Mouse (Mus musculus): ENCODE data around the gene Slc1a4. TPM values are rescaled to one million over a fixed set of nuclear protein-coding genes. Genes with fewer than 3 reads are reported as not detected.

Gene Slc1a4
- 3.5 and 4.3 TPM in 2 replicates for polyA plus RNA-seq (2012; rRNA removed)
- 6.5 and 7.9 TPM in 2 replicates for polyA plus RNA-seq (2014; fragmentation: Nextera tagmentation; extraction: Ambion mirVana)

- Histone ChIP-seq H3K27ac (peak within 1 kb of the TSS; percentile 87), H3K9me3 (ENCODE audit: control insufficient read depth, low read length) (no peaks in the 10 kb centered on the region), H3K27me3 (ENCODE audit: control insufficient read depth, insufficient read depth, low read length) (no peaks in the 10 kb centered on the region), H3K36me3 (replicated peaks; ENCODE audit: control insufficient read depth, insufficient read depth, low read depth) (no peaks in the 10 kb centered on the region), H3K4me2 (ENCODE audit: low read depth) (peak within 1 kb of the TSS; percentile 82), H3K9ac (replicated peaks) (peak within 1 kb of the TSS; percentile 82), H3K4me1 (replicated peaks; ENCODE audit: control insufficient read depth in 2 of 2, insufficient read depth in 2 of 2, low read length in 1 of 2) (peaks cover 16 to 18% of the 10 kb centered on the region in 2 experiments), H3K4me3 (ENCODE audit: insufficient read depth in 1 of 2, low read depth in 2 of 2, low read length in 2 of 2) (peak within 1 kb of the TSS; percentile 68 to 77)
- DNase-seq (ENCODE audit: low read depth in 3 of 3, low spot score in 3 of 3) (peak; percentile 95 to 96 (median 96)), ATAC-seq (ENCODE audit: insufficient read depth) (peak; percentile 98)
- TF ChIP-seq EP300 (IDR thresholded peaks at IDR 0.05; ENCODE audit: low read depth) (no peak), CTCF (IDR thresholded peaks at IDR 0.05; ENCODE audit: low read depth) (peak; percentile 95)
- under 1% methylated on average over 48 of the region's 48 CpGs for WGBS (ENCODE audit: insufficient replicate concordance)
These were observed at the start of gene Slc1a4 for GRCm38 (mm10) chr11:20332561-20333514. Gene Slc1a4, minus strand, starts transcription at chr11:20332713.

- Histone ChIP-seq H3K27me3 (ENCODE audit: control insufficient read depth, insufficient read depth, low read length) (no peaks in the 10 kb centered on the region), H3K9me3 (ENCODE audit: control insufficient read depth, low read length) (no peaks in the 10 kb centered on the region), H3K36me3 (replicated peaks; ENCODE audit: control insufficient read depth, insufficient read depth, low read depth) (no peaks in the 10 kb centered on the region), H3K4me3 (ENCODE audit: insufficient read depth in 1 of 2, low read depth in 2 of 2, low read length in 2 of 2) (no peak overlapping the region), H3K4me1 (replicated peaks; ENCODE audit: control insufficient read depth in 2 of 2, insufficient read depth in 2 of 2, low read length in 1 of 2) (no peaks in the 10 kb centered on the region; a peak in 1 of 4 replicates), H3K9ac (replicated peaks) (no peak overlapping the region), H3K27ac (no peak overlapping the region), H3K4me2 (ENCODE audit: low read depth) (no peak overlapping the region)
- 64% methylated on average over 4 of the region's 4 CpGs for WGBS (ENCODE audit: insufficient replicate concordance)
- ATAC-seq (ENCODE audit: insufficient read depth) (no peak), DNase-seq (ENCODE audit: low read depth in 3 of 3, low spot score in 3 of 3) (no peak)
- TF ChIP-seq CTCF (IDR thresholded peaks at IDR 0.05; ENCODE audit: low read depth) (no peak), EP300 (IDR thresholded peaks at IDR 0.05; ENCODE audit: low read depth) (no peak)
These were observed 47.6 kb upstream of the Slc1a4 start for GRCm38 (mm10) chr11:20380106-20380505.

- H3K36me3 ChIP-seq (replicated peaks; ENCODE audit: control insufficient read depth, insufficient read depth, low read depth): no peaks in the 10 kb centered on the region
- WGBS (ENCODE audit: insufficient replicate concordance): 43% methylated on average over 7 of the region's 7 CpGs
- H3K4me2 ChIP-seq (ENCODE audit: low read depth): no peak overlapping the region
- no peaks in the 10 kb centered on the region; a peak in 1 of 4 replicates for H3K4me1 ChIP-seq (replicated peaks; ENCODE audit: control insufficient read depth in 2 of 2, insufficient read depth in 2 of 2, low read length in 1 of 2)
- DNase-seq (ENCODE audit: low read depth in 3 of 3, low spot score in 3 of 3): peak in 1 of 3 experiments; percentile 7
- H3K9ac ChIP-seq (replicated peaks): no peak overlapping the region
- no peaks in the 10 kb centered on the region for H3K9me3 ChIP-seq (ENCODE audit: control insufficient read depth, low read length)
- no peaks in the 10 kb centered on the region for H3K27me3 ChIP-seq (ENCODE audit: control insufficient read depth, insufficient read depth, low read length)
- no peak overlapping the region for H3K4me3 ChIP-seq (ENCODE audit: insufficient read depth in 1 of 2, low read depth in 2 of 2, low read length in 2 of 2)
- ATAC-seq (ENCODE audit: insufficient read depth): peak; percentile 13; the same call in 1 of the 2 replicates
- no peak for TF ChIP-seq EP300 (IDR thresholded peaks at IDR 0.05; ENCODE audit: low read depth)
- TF ChIP-seq CTCF (IDR thresholded peaks at IDR 0.05; ENCODE audit: low read depth): no peak
- no peak overlapping the region for H3K27ac ChIP-seq
These were observed 44.1 kb upstream of the Slc1a4 start for GRCm38 (mm10) chr11:20376642-20377041.

- Histone ChIP-seq H3K9me3 (ENCODE audit: control insufficient read depth, low read length) (no peaks in the 10 kb centered on the region), H3K4me2 (ENCODE audit: low read depth) (no peak overlapping the region), H3K4me1 (replicated peaks; ENCODE audit: control insufficient read depth in 2 of 2, insufficient read depth in 2 of 2, low read length in 1 of 2) (peaks cover 0 to 4% of the 10 kb centered on the region in 2 experiments; a peak in 1 of 4 replicates), H3K36me3 (replicated peaks; ENCODE audit: control insufficient read depth, insufficient read depth, low read depth) (no peaks in the 10 kb centered on the region), H3K27ac (no peak overlapping the region), H3K27me3 (ENCODE audit: control insufficient read depth, insufficient read depth, low read length) (no peaks in the 10 kb centered on the region), H3K9ac (replicated peaks) (no peak overlapping the region), H3K4me3 (ENCODE audit: insufficient read depth in 1 of 2, low read depth in 2 of 2, low read length in 2 of 2) (no peak overlapping the region)
- WGBS (ENCODE audit: insufficient replicate concordance): 72% methylated on average over 8 of the region's 8 CpGs
- TF ChIP-seq CTCF (IDR thresholded peaks at IDR 0.05; ENCODE audit: low read depth) (no peak), EP300 (IDR thresholded peaks at IDR 0.05; ENCODE audit: low read depth) (no peak)
- DNase-seq (ENCODE audit: low read depth in 3 of 3, low spot score in 3 of 3): no peak
- ATAC-seq (ENCODE audit: insufficient read depth): no peak
These were observed 40.2 kb upstream of the Slc1a4 start for GRCm38 (mm10) chr11:20372616-20373211.

GRCm38 (mm10) chr11:20370486-20370885, 38.0 kb upstream of the Slc1a4 start:
- DNase-seq (ENCODE audit: low read depth in 3 of 3, low spot score in 3 of 3): no peak
- H3K36me3 ChIP-seq (replicated peaks; ENCODE audit: control insufficient read depth, insufficient read depth, low read depth): no peaks in the 10 kb centered on the region
- 0 out of 4 replicates have a peak, but pooled peaks cover 0 to 4% of the 10 kb centered on the region in 2 experiments for H3K4me1 ChIP-seq (replicated peaks; ENCODE audit: control insufficient read depth in 2 of 2, insufficient read depth in 2 of 2, low read length in 1 of 2)
- no peak overlapping the region for H3K4me2 ChIP-seq (ENCODE audit: low read depth)
- TF ChIP-seq CTCF (IDR thresholded peaks at IDR 0.05; ENCODE audit: low read depth): no peak
- TF ChIP-seq EP300 (IDR thresholded peaks at IDR 0.05; ENCODE audit: low read depth): 0 out of 2 replicates have a peak, but pooled peaks have one; percentile 19
- H3K9me3 ChIP-seq (ENCODE audit: control insufficient read depth, low read length): no peaks in the 10 kb centered on the region
- H3K9ac ChIP-seq (replicated peaks): no peak overlapping the region
- no peak for ATAC-seq (ENCODE audit: insufficient read depth)
- no peak overlapping the region for H3K27ac ChIP-seq
- H3K27me3 ChIP-seq (ENCODE audit: control insufficient read depth, insufficient read depth, low read length): no peaks in the 10 kb centered on the region
- no peak overlapping the region for H3K4me3 ChIP-seq (ENCODE audit: insufficient read depth in 1 of 2, low read depth in 2 of 2, low read length in 2 of 2)
- WGBS (ENCODE audit: insufficient replicate concordance): 66% methylated on average over 2 of the region's 2 CpGs

Data from liver, embryonic 14.5 days (tissue).